In the genomic region with DNA sequence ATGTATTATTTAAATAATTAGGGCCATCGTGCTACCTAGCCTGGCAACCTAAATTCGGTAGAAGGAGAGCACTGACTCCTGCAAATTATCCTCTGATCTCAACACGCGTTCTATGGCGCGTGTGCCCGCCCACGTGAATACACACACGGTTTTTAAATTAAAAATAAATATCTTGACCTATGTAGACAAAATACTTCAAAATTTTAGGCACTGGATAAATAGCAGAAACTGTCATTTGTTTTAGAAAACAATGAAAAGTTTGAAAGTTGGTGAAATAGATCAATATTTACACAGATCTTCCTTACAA, we compare ENCODE assay signal across 8 mouse cellular contexts. TPM values are rescaled to one million over a fixed set of nuclear protein-coding genes. Genes with fewer than 3 reads are reported as not detected.
A peak's percentile ranks its signal among the peaks of the same experiment; 100 is the strongest.
DNase-seq lines count a peak whose midpoint lies in the region; ATAC-seq and TF ChIP-seq lines count a peak whose summit lies in the region.

No protein-coding gene starts in this region.

- peaks cover 6% of the 10 kb centered on the region for H3K4me1 ChIP-seq in lung, embryonic 16.5 days (replicated peaks; ENCODE audit: control insufficient read depth, insufficient read depth, low read length)
- peaks cover 26% of the 10 kb centered on the region for H3K4me1 ChIP-seq in erythroblast, embryonic 14.5 days (ENCODE audit: control insufficient read depth)
- peaks cover 14% of the 10 kb centered on the region for H3K4me1 ChIP-seq in limb, embryonic 14.5 days (ENCODE audit: control insufficient read depth, insufficient read depth, low read length)
- H3K4me1 ChIP-seq in small intestine, adult 2 months (ENCODE audit: control insufficient read depth, insufficient read depth, insufficient read length, low read length), result no peaks in the 10 kb centered on the region; the same call in 1 of the 2 replicates

- 3% methylated on average over 9 of the region's 9 CpGs for WGBS in lung, embryonic 16.5 days
- 9% methylated on average over 9 of the region's 9 CpGs for WGBS in limb, embryonic 14.5 days
- under 1% methylated on average over 9 of the region's 9 CpGs for WGBS in small intestine, adult 2 months

- H3K9ac ChIP-seq in lung, embryonic 16.5 days (ENCODE audit: low read length), result peak overlapping the region; percentile 45
- H3K9ac ChIP-seq in limb, embryonic 14.5 days (ENCODE audit: low read depth, low read length, severe bottlenecking), result peak overlapping the region; percentile 52

- peak overlapping the region; percentile 90 for H3K4me3 ChIP-seq in lung, embryonic 16.5 days (ENCODE audit: low read length)
- peak overlapping the region; percentile 86 for H3K4me3 ChIP-seq in erythroblast, embryonic 14.5 days (replicated peaks)
- peak overlapping the region; percentile 62 for H3K4me3 ChIP-seq in limb, embryonic 14.5 days (replicated peaks; ENCODE audit: low read length)
- H3K4me3 ChIP-seq in small intestine, adult 2 months (ENCODE audit: low read depth, low read length), result peak overlapping the region; percentile 59

- peak overlapping the region; percentile 69 for H3K4me2 ChIP-seq in lung, embryonic 16.5 days (ENCODE audit: low read depth, low read length)
- peak overlapping the region; percentile 71 for H3K4me2 ChIP-seq in limb, embryonic 14.5 days (replicated peaks; ENCODE audit: low read depth, low read length, severe bottlenecking)

- no peak for ATAC-seq in lung, embryonic 16.5 days (ENCODE audit: low read depth)
- no peak for ATAC-seq in limb, embryonic 14.5 days (ENCODE audit: low FRiP score, low read depth)
- ATAC-seq in monocyte, adult 5-6 weeks (replicated peaks; ENCODE audit: insufficient number of reproducible peaks, low FRiP score, low TSS enrichment, poor library complexity, severe bottlenecking), result no peak

- no peak for TF ChIP-seq POLR2A in limb, embryonic 14.5 days (IDR thresholded peaks at IDR 0.05; ENCODE audit: borderline replicate concordance, extremely low read depth, insufficient read depth, insufficient read length)
- no peak for TF ChIP-seq POLR2A in small intestine, adult 2 months (IDR thresholded peaks at IDR 0.05; ENCODE audit: low read depth, low read length)

- H3K27me3 ChIP-seq in lung, embryonic 16.5 days (ENCODE audit: control insufficient read depth, insufficient read depth, low read depth, low read length), result no peaks in the 10 kb centered on the region
- peaks cover 17% of the 10 kb centered on the region for H3K27me3 ChIP-seq in erythroblast, embryonic 14.5 days (ENCODE audit: control insufficient read depth)
- no peaks in the 10 kb centered on the region for H3K27me3 ChIP-seq in limb, embryonic 14.5 days (ENCODE audit: control insufficient read depth, insufficient read depth, low read length)
- H3K27me3 ChIP-seq in small intestine, adult 2 months (ENCODE audit: control insufficient read depth, insufficient read depth, low read length), result no peaks in the 10 kb centered on the region

- no peak for DNase-seq in lung, adult 18-20 months
- no peak for DNase-seq in limb, embryonic 14.5 days (ENCODE audit: low spot score)
- DNase-seq in frontal cortex, adult 2 months (ENCODE audit: extremely low spot score in 1 of 2, low spot score in 1 of 2), result no peak
- no peak for DNase-seq in testis, postnatal 10 days (ENCODE audit: low spot score)

- H3K27ac ChIP-seq in lung, embryonic 16.5 days (ENCODE audit: low read length), result no peak overlapping the region
- no peak overlapping the region for H3K27ac ChIP-seq in limb, embryonic 14.5 days (replicated peaks; ENCODE audit: low read depth, low read length)
- H3K27ac ChIP-seq in small intestine, adult 2 months (ENCODE audit: insufficient read depth, low read depth, low read length), result peak overlapping the region; percentile 36

- H3K36me3 ChIP-seq in lung, embryonic 16.5 days (ENCODE audit: control insufficient read depth, insufficient read depth, low read length), result peaks cover 15% of the 10 kb centered on the region
- H3K36me3 ChIP-seq in erythroblast, embryonic 14.5 days (ENCODE audit: control insufficient read depth), result peaks cover 24% of the 10 kb centered on the region
- H3K36me3 ChIP-seq in limb, embryonic 14.5 days (ENCODE audit: control insufficient read depth, insufficient read depth, low read length), result peaks cover 17% of the 10 kb centered on the region
- H3K36me3 ChIP-seq in small intestine, adult 2 months (ENCODE audit: control insufficient read depth, insufficient read depth, low read length), result peaks cover 7% of the 10 kb centered on the region

- no peaks in the 10 kb centered on the region for H3K9me3 ChIP-seq in lung, embryonic 16.5 days (ENCODE audit: control insufficient read depth, low read length)
- H3K9me3 ChIP-seq in erythroblast, embryonic 14.5 days (ENCODE audit: control insufficient read depth, low read length), result no peaks in the 10 kb centered on the region
- H3K9me3 ChIP-seq in limb, embryonic 14.5 days (ENCODE audit: control insufficient read depth, low read length), result no peaks in the 10 kb centered on the region

- no peak for TF ChIP-seq CTCF in small intestine, adult 2 months (IDR thresholded peaks at IDR 0.05; ENCODE audit: extremely low read depth, insufficient read length, insufficient replicate concordance, low read depth, low read length)

RNA-seq across cellular contexts. Expression of a gene that starts 0.6 kb away (rescaled TPM):
- polyA plus RNA-seq in lung, embryonic 16.5 days (2015; fragmentation: Nextera tagmentation; extraction: Ambion mirVana), result 41.5 and 46.6 TPM in 2 replicates
- 0.19 and 0.37 TPM in 2 replicates for polyA plus RNA-seq in erythroblast, embryonic 14.5 days (2012)
- 20.1 and 29.9 TPM in 2 replicates for polyA plus RNA-seq in limb, embryonic 14.5 days (2012; rRNA removed)
- 54.8 and 60.4 TPM in 2 replicates for polyA plus RNA-seq in limb, embryonic 14.5 days (2014; fragmentation: Nextera tagmentation; extraction: Ambion mirVana)
- 0.52 and 0.96 TPM in 2 replicates for polyA plus RNA-seq in small intestine, adult 2 months (2012; rRNA removed)
- total RNA-seq in monocyte, adult 5-6 weeks (2017), result 55.7 to 87.3 TPM (median 65.7 TPM) in 3 replicates
- polyA plus RNA-seq in frontal cortex, adult 2 months (2012; rRNA removed), result 24.7 and 27.8 TPM in 2 replicates

RNA-seq across cellular contexts. Expression of a gene that starts 30.1 kb away (rescaled TPM):
- 18.1 and 18.4 TPM in 2 replicates for polyA plus RNA-seq in lung, embryonic 16.5 days (2015; fragmentation: Nextera tagmentation; extraction: Ambion mirVana)
- 0.95 and 1.1 TPM in 2 replicates for polyA plus RNA-seq in erythroblast, embryonic 14.5 days (2012)
- 26.0 and 28.5 TPM in 2 replicates for polyA plus RNA-seq in limb, embryonic 14.5 days (2012; rRNA removed)
- polyA plus RNA-seq in limb, embryonic 14.5 days (2014; fragmentation: Nextera tagmentation; extraction: Ambion mirVana), result 20.4 and 22.8 TPM in 2 replicates
- 0.93 and 2.0 TPM in 2 replicates for polyA plus RNA-seq in small intestine, adult 2 months (2012; rRNA removed)
- 35.9 to 53.1 TPM (median 37.2 TPM) in 3 replicates for total RNA-seq in monocyte, adult 5-6 weeks (2017)
- polyA plus RNA-seq in frontal cortex, adult 2 months (2012; rRNA removed), result 20.9 and 23.2 TPM in 2 replicates

Comparison
In these comparisons a context has a peak if more than half of its experiments do, and no peak if none do; other contexts are left out.
1. RNA of a gene that starts 0.6 kb away (polyA plus RNA-seq): 20.1 to 60.4 TPM in limb, embryonic 14.5 days, 41.5 to 46.6 TPM in lung, embryonic 16.5 days and 24.7 to 27.8 TPM in frontal cortex, adult 2 months; 0.52 to 0.96 TPM in small intestine, adult 2 months and 0.19 to 0.37 TPM in erythroblast, embryonic 14.5 days; every median in the first group is over 10 times any median in the second.
2. Peak in every context shown above with its lines, with median percentiles within 50 percentile points of each other: H3K4me3 ChIP-seq.